Comparison of ENCODE assay signal across 20 mouse cellular contexts in genomic region chr2:178129676-178130075, GRCm38 (mm10). TPM values are rescaled to one million over a fixed set of nuclear protein-coding genes. Genes with fewer than 3 reads are reported as not detected.
DNase-seq lines count a peak whose midpoint lies in the region; ATAC-seq and TF ChIP-seq lines count a peak whose summit lies in the region.
"Had no signal": no experiment of that assay in that cellular context is flagged by ENCODE, and none has a peak within 500 bp of the region (broad histone marks: within the 10 kb centered on the region; RNA-seq: fewer than 3 reads in every experiment).

No protein-coding gene starts in this region.

- 84% methylated on average over 2 of the region's 2 CpGs for WGBS in forebrain, embryonic 11.5 days
- 95% methylated on average over 2 of the region's 2 CpGs for WGBS in forebrain, embryonic 10.5 days
- WGBS in liver, postnatal 0 days (ENCODE audit: insufficient replicate concordance), result 53% methylated on average over 2 of the region's 2 CpGs
- WGBS in liver, embryonic 11.5 days, result 66% methylated on average over 2 of the region's 2 CpGs

- H3K27me3 ChIP-seq in forebrain, embryonic 11.5 days (ENCODE audit: control insufficient read depth, insufficient read depth, low read length), result no peaks in the 10 kb centered on the region
- H3K27me3 ChIP-seq in forebrain, embryonic 10.5 days (ENCODE audit: poor library complexity, severe bottlenecking), result no peaks in the 10 kb centered on the region
- H3K27me3 ChIP-seq in liver, postnatal 0 days (ENCODE audit: insufficient read depth, low read length), result no peaks in the 10 kb centered on the region
- H3K27me3 ChIP-seq in liver, embryonic 11.5 days (replicated peaks; ENCODE audit: control insufficient read depth, insufficient read depth, low read length), result no peaks in the 10 kb centered on the region
- H3K27me3 ChIP-seq: forebrain, embryonic 15.5 days; heart, embryonic 13.5 days; limb, embryonic 12.5 days; neural tube, embryonic 12.5 days had no signal

- H3K36me3 ChIP-seq in forebrain, embryonic 11.5 days (ENCODE audit: control insufficient read depth, insufficient read depth, low read length), result no peaks in the 10 kb centered on the region
- no peaks in the 10 kb centered on the region for H3K36me3 ChIP-seq in forebrain, embryonic 10.5 days (replicated peaks)
- no peaks in the 10 kb centered on the region for H3K36me3 ChIP-seq in liver, postnatal 0 days (replicated peaks; ENCODE audit: insufficient read depth, low read length)
- H3K36me3 ChIP-seq in liver, embryonic 11.5 days (ENCODE audit: control insufficient read depth, insufficient read depth, low read length), result no peaks in the 10 kb centered on the region
- H3K36me3 ChIP-seq: embryonic facial prominence, embryonic 10.5 days; forebrain, embryonic 15.5 days; heart, embryonic 13.5 days; limb, embryonic 12.5 days; neural tube, embryonic 12.5 days had no signal

- ATAC-seq in forebrain, embryonic 11.5 days (replicated peaks; ENCODE audit: low FRiP score), result no peak
- ATAC-seq in liver, postnatal 0 days, result no peak
- no peak for ATAC-seq in liver, embryonic 11.5 days (replicated peaks; ENCODE audit: low FRiP score)
- ATAC-seq: forebrain, embryonic 15.5 days; hindbrain, postnatal 0 days had no signal

- H3K27ac ChIP-seq in forebrain, embryonic 11.5 days (ENCODE audit: low read depth, low read length), result no peak overlapping the region
- no peak overlapping the region for H3K27ac ChIP-seq in forebrain, embryonic 10.5 days
- H3K27ac ChIP-seq in liver, postnatal 0 days (ENCODE audit: low read depth), result no peak overlapping the region
- H3K27ac ChIP-seq in liver, embryonic 11.5 days (ENCODE audit: low read depth, low read length), result no peak overlapping the region
- H3K27ac ChIP-seq: embryonic facial prominence, embryonic 10.5 days; forebrain, embryonic 15.5 days; heart, embryonic 13.5 days; hindbrain, postnatal 0 days; limb, embryonic 12.5 days; liver, embryonic 14.5 days; neural tube, embryonic 12.5 days had no signal

- peak; percentile 22 for DNase-seq in forebrain, embryonic 11.5 days (ENCODE audit: low spot score)
- DNase-seq in forebrain, embryonic 10.5 days (ENCODE audit: extremely low spot score, low spot score), result no peak
- peak; percentile 5 for DNase-seq in liver, postnatal 0 days
- DNase-seq in liver, embryonic 11.5 days (ENCODE audit: low spot score), result no peak
- DNase-seq in urinary bladder, postnatal 4 days (ENCODE audit: low spot score in 2 of 2), result peak; percentile 9 to 51
- no peak for DNase-seq in urinary bladder, postnatal 14 days (ENCODE audit: low spot score)
- no peak for DNase-seq in kidney, postnatal 10 days
- DNase-seq in left cerebral cortex, postnatal 10 days (ENCODE audit: extremely low spot score in 1 of 2, low spot score in 2 of 2), result no peak
- DNase-seq: heart, postnatal 36 days; kidney, adult 2 months; kidney, postnatal 36 days had no signal

- no peak overlapping the region for H3K4me2 ChIP-seq in forebrain, embryonic 11.5 days (ENCODE audit: low read depth, low read length, severe bottlenecking)
- H3K4me2 ChIP-seq in liver, postnatal 0 days (ENCODE audit: low read depth, low read length), result no peak overlapping the region
- H3K4me2 ChIP-seq in liver, embryonic 11.5 days, result no peak overlapping the region
- H3K4me2 ChIP-seq: forebrain, embryonic 15.5 days; heart, embryonic 13.5 days; limb, embryonic 12.5 days; neural tube, embryonic 12.5 days had no signal

- H3K9me3 ChIP-seq in forebrain, embryonic 11.5 days (ENCODE audit: control insufficient read depth, low read length), result no peaks in the 10 kb centered on the region
- H3K9me3 ChIP-seq in forebrain, embryonic 10.5 days, result no peaks in the 10 kb centered on the region
- no peaks in the 10 kb centered on the region for H3K9me3 ChIP-seq in liver, postnatal 0 days (ENCODE audit: low read length)
- H3K9me3 ChIP-seq in liver, embryonic 11.5 days (ENCODE audit: control insufficient read depth, low read length), result no peaks in the 10 kb centered on the region
- H3K9me3 ChIP-seq: embryonic facial prominence, embryonic 10.5 days; forebrain, embryonic 15.5 days; heart, embryonic 13.5 days; limb, embryonic 12.5 days; megakaryocyte, embryonic 14.5 days; neural tube, embryonic 12.5 days had no signal

- intact Hi-C loops in left cerebral cortex, postnatal 10 days (cut with DNase I), result no loop called here

- H3K9ac ChIP-seq in forebrain, embryonic 11.5 days (ENCODE audit: low read length), result no peak overlapping the region
- no peak overlapping the region for H3K9ac ChIP-seq in liver, postnatal 0 days (replicated peaks)
- no peak overlapping the region for H3K9ac ChIP-seq in liver, embryonic 11.5 days (ENCODE audit: low read depth, low read length)
- H3K9ac ChIP-seq: forebrain, embryonic 15.5 days; heart, embryonic 13.5 days; limb, embryonic 12.5 days; liver, embryonic 14.5 days; neural tube, embryonic 12.5 days had no signal

- H3K4me1 ChIP-seq in forebrain, embryonic 11.5 days (replicated peaks; ENCODE audit: control insufficient read depth, insufficient read depth, low read length), result no peaks in the 10 kb centered on the region
- H3K4me1 ChIP-seq in forebrain, embryonic 10.5 days, result no peaks in the 10 kb centered on the region
- H3K4me1 ChIP-seq in liver, postnatal 0 days (ENCODE audit: insufficient read depth), result no peaks in the 10 kb centered on the region
- H3K4me1 ChIP-seq in liver, embryonic 11.5 days (replicated peaks; ENCODE audit: control insufficient read depth, insufficient read depth, low read length), result no peaks in the 10 kb centered on the region
- H3K4me1 ChIP-seq: forebrain, embryonic 15.5 days; limb, embryonic 12.5 days; neural tube, embryonic 12.5 days had no signal

- TF ChIP-seq CTCF in liver, postnatal 0 days (IDR thresholded peaks at IDR 0.05; ENCODE audit: low read depth), result no peak

- no peak overlapping the region for H3K4me3 ChIP-seq in forebrain, embryonic 11.5 days (ENCODE audit: low read depth, low read length)
- no peak overlapping the region for H3K4me3 ChIP-seq in forebrain, embryonic 10.5 days
- H3K4me3 ChIP-seq in liver, postnatal 0 days (ENCODE audit: low read depth, low read length), result no peak overlapping the region
- H3K4me3 ChIP-seq in liver, embryonic 11.5 days (ENCODE audit: low read depth, low read length), result no peak overlapping the region
- H3K4me3 ChIP-seq: embryonic facial prominence, embryonic 10.5 days; forebrain, embryonic 15.5 days; heart, embryonic 13.5 days; limb, embryonic 12.5 days; megakaryocyte, embryonic 14.5 days; neural tube, embryonic 12.5 days had no signal

- no peak for TF ChIP-seq EP300 in liver, postnatal 0 days (IDR thresholded peaks at IDR 0.05; ENCODE audit: low read depth)

RNA-seq across cellular contexts. Expression of gene Phactr3, which starts 10.9 kb away (rescaled TPM):
- polyA plus RNA-seq in forebrain, embryonic 11.5 days (2014; fragmentation: Nextera tagmentation; extraction: Ambion mirVana), result 11.3 and 13.5 TPM in 2 replicates
- polyA plus RNA-seq in forebrain, embryonic 10.5 days (2016; fragmentation: Nextera tagmentation; extraction: Ambion mirVana), result 4.2 and 4.9 TPM in 2 replicates
- polyA plus RNA-seq in liver, postnatal 0 days (2015; fragmentation: Nextera tagmentation; extraction: Ambion mirVana), result not detected in 2 replicates
- polyA plus RNA-seq in liver, embryonic 11.5 days (2014; fragmentation: Nextera tagmentation; extraction: Ambion mirVana), result 0.43 and 0.90 TPM in 2 replicates
- total RNA-seq in left cerebral cortex, postnatal 10 days (2021), result 100 to 1,000 TPM; 139 to 146 TPM
- total RNA-seq: MEL had no signal

RNA-seq across cellular contexts. Expression of gene Zfp931, which starts 51.4 kb away (rescaled TPM):
- 15.3 and 19.7 TPM in 2 replicates for polyA plus RNA-seq in forebrain, embryonic 11.5 days (2014; fragmentation: Nextera tagmentation; extraction: Ambion mirVana)
- polyA plus RNA-seq in forebrain, embryonic 10.5 days (2016; fragmentation: Nextera tagmentation; extraction: Ambion mirVana), result 18.4 and 19.9 TPM in 2 replicates
- polyA plus RNA-seq in liver, postnatal 0 days (2015; fragmentation: Nextera tagmentation; extraction: Ambion mirVana), result 2.9 TPM in 2 replicates
- 9.6 TPM in 2 replicates for polyA plus RNA-seq in liver, embryonic 11.5 days (2014; fragmentation: Nextera tagmentation; extraction: Ambion mirVana)
- 10 to 100 TPM; 14.0 to 17.1 TPM for total RNA-seq in left cerebral cortex, postnatal 10 days (2021)
- total RNA-seq: MEL had no signal

Comparison
In these comparisons a context has a peak if more than half of its experiments do, and no peak if none do; other contexts are left out.
1. DNase-seq: peak in forebrain, embryonic 11.5 days (single experiment), liver, postnatal 0 days (single experiment) and urinary bladder, postnatal 4 days (2 of 2); none in forebrain, embryonic 10.5 days (single experiment), liver, embryonic 11.5 days (single experiment), urinary bladder, postnatal 14 days (single experiment), kidney, postnatal 10 days (single experiment) and left cerebral cortex, postnatal 10 days (0 of 2).